Mouse (Mus musculus): ENCODE measurements around the gene M6pr.

DNA sequence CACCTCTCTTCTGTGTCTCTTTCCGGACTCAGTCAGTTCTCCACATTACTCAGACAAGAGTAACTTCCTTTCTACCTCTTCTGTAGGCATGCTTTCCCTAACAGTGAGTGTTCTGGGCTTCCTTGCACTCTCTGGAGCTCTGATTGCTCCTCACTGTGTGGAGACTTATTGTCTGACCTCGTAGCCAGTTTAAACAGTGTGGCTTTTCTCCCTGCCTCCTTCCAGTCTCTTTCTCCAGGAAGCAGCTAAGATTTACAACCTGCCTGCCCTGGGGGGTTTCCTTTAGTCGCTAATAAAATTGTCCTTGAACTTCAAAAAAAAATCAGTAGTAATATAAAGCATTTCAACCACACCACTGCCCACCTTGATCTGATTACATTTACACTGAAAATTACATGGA lies 18.3 kb upstream of the M6pr start:
- TF ChIP-seq CTCF (IDR thresholded peaks at IDR 0.05; ENCODE audit: low read depth) (no peak), EP300 (optimal IDR thresholded peaks at IDR 0.05) (no peak)
